Mouse (Mus musculus): Measurements from ENCODE around the gene Prcp. TPM values are rescaled to one million over a fixed set of nuclear protein-coding genes. Genes with fewer than 3 reads are reported as not detected.
"Not testable (repeated sequence)": the region's sequence is repeated elsewhere in the genome, so short reads cannot be mapped to it uniquely, and the experiment has no call there.

Prcp gene
- polyA plus RNA-seq, 1 experiment = 26.8 TPM

DNA sequence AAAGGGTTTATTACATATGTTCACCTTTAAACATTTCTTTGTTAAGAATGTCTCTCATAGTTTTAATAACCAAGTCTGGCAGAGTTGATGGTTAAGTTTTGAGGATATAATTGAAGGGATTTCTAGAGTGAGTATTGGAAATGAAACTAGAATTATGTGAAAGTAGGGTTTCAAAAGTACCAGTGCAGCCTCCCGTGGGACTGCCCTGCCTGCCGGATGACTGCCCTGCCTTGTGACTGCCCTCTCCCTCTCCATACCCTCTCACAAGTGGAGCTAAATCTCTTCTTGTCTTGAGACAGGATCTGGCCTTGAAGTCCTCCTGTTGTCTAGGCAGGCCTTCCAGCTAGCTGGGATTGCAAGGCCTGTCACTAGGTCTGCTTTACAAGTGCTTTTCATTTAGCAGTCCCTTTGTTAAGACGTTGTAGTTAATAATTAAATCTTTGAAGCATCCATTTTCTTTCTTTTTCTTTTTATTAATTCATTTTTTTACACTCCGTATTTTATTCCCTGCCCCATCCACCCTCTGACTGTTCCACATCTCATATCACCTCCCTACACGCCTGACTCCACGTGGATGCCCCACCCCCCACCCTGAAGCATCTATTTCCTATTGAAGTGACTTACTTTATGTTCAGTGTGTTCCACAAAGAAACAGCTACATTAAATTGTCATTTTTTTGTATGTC lies 46.0 kb downstream of the Prcp start:
- TF ChIP-seq CTCF (IDR thresholded peaks at IDR 0.05; ENCODE audit: extremely low read depth, insufficient read depth, insufficient read length, insufficient replicate concordance) = no peak
- no peak for TF ChIP-seq POLR2A (IDR thresholded peaks at IDR 0.05; ENCODE audit: low read depth, low read length)
- Histone ChIP-seq H3K4me3 (ENCODE audit: extremely low read depth, insufficient read depth, insufficient read length) (no peak overlapping the region), H3K36me3 (ENCODE audit: control insufficient read depth, insufficient read depth, low read length) (peaks cover 10% of the 10 kb centered on the region; the same call in 1 of the 2 replicates), H3K27me3 (ENCODE audit: control insufficient read depth, insufficient read depth, low read length) (no peaks in the 10 kb centered on the region), H3K4me1 (ENCODE audit: control insufficient read depth, insufficient read depth, insufficient read length) (no peaks in the 10 kb centered on the region; the same call in 1 of the 2 replicates), H3K27ac (ENCODE audit: insufficient read depth, low read length) (no peak overlapping the region)
- DNase-seq (ENCODE audit: low read depth in 1 of 2, low spot score in 2 of 2) = no peak
- 79% methylated on average over 6 of the region's 6 CpGs for WGBS

- H3K36me3 ChIP-seq (ENCODE audit: control insufficient read depth, insufficient read depth, low read length) = peaks cover 10% of the 10 kb centered on the region; the same call in 1 of the 2 replicates
- H3K4me1 ChIP-seq (ENCODE audit: control insufficient read depth, insufficient read depth, insufficient read length) = no peaks in the 10 kb centered on the region; the same call in 1 of the 2 replicates
- H3K27ac ChIP-seq (ENCODE audit: insufficient read depth, low read length) = no peak overlapping the region
- 75% methylated on average over 2 of the region's 2 CpGs for WGBS
- TF ChIP-seq POLR2A (IDR thresholded peaks at IDR 0.05; ENCODE audit: low read depth, low read length) (no peak), CTCF (IDR thresholded peaks at IDR 0.05; ENCODE audit: extremely low read depth, insufficient read depth, insufficient read length, insufficient replicate concordance) (no peak)
- no peak for DNase-seq (ENCODE audit: low read depth in 1 of 2, low spot score in 2 of 2)
- no peak overlapping the region for H3K4me3 ChIP-seq (ENCODE audit: extremely low read depth, insufficient read depth, insufficient read length)
- no peaks in the 10 kb centered on the region for H3K27me3 ChIP-seq (ENCODE audit: control insufficient read depth, insufficient read depth, low read length)
Observed at GRCm38 (mm10) chr7:92920857-92921172, 46.5 kb downstream of the Prcp start.

GRCm38 (mm10) chr7:92932792-92933191 lies 58.5 kb downstream of the Prcp start:
- Histone ChIP-seq H3K4me1 (ENCODE audit: control insufficient read depth, insufficient read depth, insufficient read length) (no peaks in the 10 kb centered on the region), H3K36me3 (ENCODE audit: control insufficient read depth, insufficient read depth, low read length) (peaks cover 7% of the 10 kb centered on the region; the same call in 1 of the 2 replicates), H3K27ac (ENCODE audit: insufficient read depth, low read length) (no peak overlapping the region), H3K27me3 (ENCODE audit: control insufficient read depth, insufficient read depth, low read length) (no peaks in the 10 kb centered on the region), H3K4me3 (ENCODE audit: extremely low read depth, insufficient read depth, insufficient read length) (no peak overlapping the region)
- DNase-seq (ENCODE audit: low read depth in 1 of 2, low spot score in 2 of 2) = no peak
- 87% methylated on average over 8 of the region's 8 CpGs for WGBS
- no peak for TF ChIP-seq CTCF (IDR thresholded peaks at IDR 0.05; ENCODE audit: extremely low read depth, insufficient read depth, insufficient read length, insufficient replicate concordance)
- TF ChIP-seq POLR2A (IDR thresholded peaks at IDR 0.05; ENCODE audit: low read depth, low read length) = no peak

DNA sequence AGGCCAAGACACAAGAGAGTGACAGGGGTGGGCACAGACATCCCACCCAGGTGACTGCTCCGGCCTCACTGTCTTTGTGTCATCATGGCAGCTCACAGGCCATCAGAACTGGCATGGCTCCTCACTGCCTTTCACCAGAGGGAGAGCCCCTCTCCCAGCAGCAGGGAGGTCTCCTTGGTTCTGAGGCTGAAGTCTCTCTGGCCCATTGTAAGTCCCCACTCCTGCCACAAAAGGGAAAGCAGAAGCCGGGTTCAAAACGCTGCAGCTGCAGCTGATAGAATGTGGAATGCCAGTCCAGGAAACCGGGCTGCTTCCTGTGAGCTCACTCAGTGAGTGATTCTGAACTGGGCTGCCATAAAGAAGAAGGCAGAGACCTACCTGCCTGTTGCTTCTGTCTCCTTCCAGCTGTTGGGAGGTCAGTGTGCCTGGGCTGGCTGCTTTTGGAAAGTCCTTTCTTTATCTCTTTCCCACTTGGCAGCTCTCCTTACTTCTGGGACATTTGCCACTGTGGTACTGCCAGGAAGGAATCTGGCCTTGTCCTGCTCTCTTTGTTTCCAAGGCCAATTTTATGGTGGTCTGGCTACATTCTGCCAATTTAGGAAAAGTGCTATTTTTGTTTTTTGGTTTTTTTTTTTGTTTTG lies 59.2 kb downstream of the Prcp start:
- not testable (repeated sequence) for H3K4me1 ChIP-seq (ENCODE audit: control insufficient read depth, insufficient read depth, insufficient read length); H3K4me3 ChIP-seq (ENCODE audit: extremely low read depth, insufficient read depth, insufficient read length); H3K36me3 ChIP-seq (ENCODE audit: control insufficient read depth, insufficient read depth, low read length); DNase-seq (ENCODE audit: low read depth in 1 of 2, low spot score in 2 of 2); H3K27me3 ChIP-seq (ENCODE audit: control insufficient read depth, insufficient read depth, low read length); H3K27ac ChIP-seq (ENCODE audit: insufficient read depth, low read length)
- whole genome bisulfite sequencing = 41% methylated on average over 4 of the region's 4 CpGs

DNA sequence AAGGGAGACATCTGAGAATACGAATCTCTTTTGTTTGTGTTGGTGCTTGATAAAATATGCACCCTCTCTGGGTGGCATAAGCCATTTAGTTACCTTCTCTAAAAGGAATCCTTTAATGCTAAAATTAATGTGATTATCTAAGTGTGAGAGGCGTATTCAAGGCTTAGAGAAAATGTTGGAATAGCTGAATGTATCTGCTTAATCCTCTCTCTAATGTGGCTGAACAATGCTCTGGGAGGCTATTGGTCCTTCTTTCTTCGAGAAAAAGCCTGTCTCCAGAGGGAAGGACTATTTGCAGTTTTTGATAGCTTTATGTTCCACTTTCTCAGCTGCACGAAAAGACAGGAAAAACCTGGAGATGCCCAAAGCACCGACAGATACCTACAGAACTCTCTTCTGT lies 62.5 kb downstream of the Prcp start:
- Histone ChIP-seq H3K4me1 (ENCODE audit: control insufficient read depth, insufficient read depth, insufficient read length) (no peaks in the 10 kb centered on the region), H3K27me3 (ENCODE audit: control insufficient read depth, insufficient read depth, low read length) (no peaks in the 10 kb centered on the region), H3K4me3 (ENCODE audit: extremely low read depth, insufficient read depth, insufficient read length) (no peak overlapping the region), H3K27ac (ENCODE audit: insufficient read depth, low read length) (no peak overlapping the region), H3K36me3 (ENCODE audit: control insufficient read depth, insufficient read depth, low read length) (0 out of 2 replicates have a peak, but pooled peaks cover 1% of the 10 kb centered on the region)
- no peak for TF ChIP-seq POLR2A (IDR thresholded peaks at IDR 0.05; ENCODE audit: low read depth, low read length)
- TF ChIP-seq CTCF (IDR thresholded peaks at IDR 0.05; ENCODE audit: extremely low read depth, insufficient read depth, insufficient read length, insufficient replicate concordance) = no peak
- 61% methylated on average over 5 of the region's 5 CpGs for WGBS
- DNase-seq (ENCODE audit: low read depth in 1 of 2, low spot score in 2 of 2) = no peak

DNA sequence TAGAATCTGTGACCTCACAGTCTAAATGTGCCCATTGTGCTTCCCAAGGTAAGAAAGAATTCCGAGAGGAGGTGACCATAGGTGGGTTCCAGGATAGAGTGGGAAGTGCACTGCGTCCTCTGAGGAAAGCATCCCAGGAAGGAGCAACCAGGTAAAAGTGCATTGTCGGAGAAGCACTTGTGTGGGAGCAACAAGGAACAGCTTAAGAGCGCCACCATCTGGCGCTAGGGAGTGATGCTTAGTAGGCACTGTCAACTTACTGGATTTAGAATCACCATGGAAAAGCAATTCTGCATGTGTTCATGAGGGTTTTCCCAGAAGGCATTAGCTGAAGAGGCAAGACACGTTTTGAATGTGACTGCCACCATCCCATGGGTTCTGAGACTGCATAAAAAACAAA lies 63.7 kb downstream of the Prcp start:
- Histone ChIP-seq H3K4me1 (ENCODE audit: control insufficient read depth, insufficient read depth, insufficient read length) (no peaks in the 10 kb centered on the region), H3K27ac (ENCODE audit: insufficient read depth, low read length) (no peak overlapping the region), H3K36me3 (ENCODE audit: control insufficient read depth, insufficient read depth, low read length) (0 out of 2 replicates have a peak, but pooled peaks cover 1% of the 10 kb centered on the region), H3K27me3 (ENCODE audit: control insufficient read depth, insufficient read depth, low read length) (no peaks in the 10 kb centered on the region), H3K4me3 (ENCODE audit: extremely low read depth, insufficient read depth, insufficient read length) (no peak overlapping the region)
- TF ChIP-seq CTCF (IDR thresholded peaks at IDR 0.05; ENCODE audit: extremely low read depth, insufficient read depth, insufficient read length, insufficient replicate concordance) (no peak), POLR2A (IDR thresholded peaks at IDR 0.05; ENCODE audit: low read depth, low read length) (no peak)
- 41% methylated on average over 6 of the region's 6 CpGs for WGBS
- no peak for DNase-seq (ENCODE audit: low read depth in 1 of 2, low spot score in 2 of 2)

DNA sequence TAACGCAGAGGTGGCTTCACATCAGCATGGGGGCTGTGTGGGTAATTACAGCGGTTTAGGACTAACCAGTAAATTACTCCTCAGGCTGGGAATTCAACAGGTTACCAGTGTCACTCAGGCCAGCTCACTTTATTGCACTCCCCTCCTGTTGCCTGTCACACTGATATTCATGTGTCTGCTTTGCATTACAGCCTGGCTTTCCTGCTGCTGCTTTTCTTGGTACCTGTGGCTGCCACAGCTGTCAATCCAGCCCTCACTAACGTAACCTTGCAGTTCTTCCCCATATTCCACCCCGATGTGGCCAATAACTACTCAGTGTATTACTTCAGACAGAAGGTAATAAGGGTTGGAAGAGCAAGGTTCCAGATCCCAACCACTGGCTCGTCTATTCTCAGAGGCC lies 65.5 kb downstream of the Prcp start:
- no peaks in the 10 kb centered on the region for H3K36me3 ChIP-seq (ENCODE audit: control insufficient read depth, insufficient read depth, low read length)
- DNase-seq (ENCODE audit: low read depth in 1 of 2, low spot score in 2 of 2) = no peak
- TF ChIP-seq POLR2A (IDR thresholded peaks at IDR 0.05; ENCODE audit: low read depth, low read length) (no peak), CTCF (IDR thresholded peaks at IDR 0.05; ENCODE audit: extremely low read depth, insufficient read depth, insufficient read length, insufficient replicate concordance) (no peak)
- H3K4me3 ChIP-seq (ENCODE audit: extremely low read depth, insufficient read depth, insufficient read length) = no peak overlapping the region
- 76% methylated on average over 5 of the region's 5 CpGs for WGBS
- no peak overlapping the region for H3K27ac ChIP-seq (ENCODE audit: insufficient read depth, low read length)
- H3K4me1 ChIP-seq (ENCODE audit: control insufficient read depth, insufficient read depth, insufficient read length) = no peaks in the 10 kb centered on the region
- no peaks in the 10 kb centered on the region for H3K27me3 ChIP-seq (ENCODE audit: control insufficient read depth, insufficient read depth, low read length)
